Mouse (Mus musculus) MEL (cell line): ENCODE measurements around the gene Rpl31. TPM values are rescaled to one million over a fixed set of nuclear protein-coding genes. Genes with fewer than 3 reads are reported as not detected.

ENCODE experiments used
- DNase-seq: peaks from one replicate; pipeline ENCODE4 v3.0.0; 2011; ENCODE audit warnings: low read depth, low spot score
- H3K27ac ChIP-seq: 2 replicates; pipeline ENCODE4 v1.5.1; 2012; ENCODE audit warnings: low read depth, mild to moderate bottlenecking, control low read depth, low read length, moderate library complexity; ENCODE audit not compliant: control insufficient read depth
- H3K27me3 ChIP-seq, 2 experiments: fragments of 150-350 bp in 1 of 2; sonication (generic) in 1 of 2; 2 replicates each; pipeline ENCODE4 v1.6.1; 2012; ENCODE audit warnings: low read length in 2 of 2, mild to moderate bottlenecking in 2 of 2, improper control_type of control experiment in 1 of 2, moderate library complexity in 1 of 2; ENCODE audit not compliant: insufficient read depth in 2 of 2, control insufficient read depth in 1 of 2
- H3K36me3 ChIP-seq, 2 experiments: 2 replicates each; pipeline ENCODE4 v1.6.1; 2012 to 2014; ENCODE audit warnings: low read length in 2 of 2, improper control_type of control experiment in 1 of 2, inconsistent platforms in 1 of 2, mild to moderate bottlenecking in 1 of 2; ENCODE audit not compliant: insufficient read depth in 2 of 2, control insufficient read depth in 1 of 2
- H3K4me1 ChIP-seq, 2 experiments: fragments of 150-350 bp in 1 of 2; sonication (generic) in 1 of 2; 2 replicates each; pipeline ENCODE4 v1.6.1; 2012; ENCODE audit warnings: low read length in 2 of 2, improper control_type of control experiment in 1 of 2, mild to moderate bottlenecking in 1 of 2; ENCODE audit not compliant: insufficient read depth in 2 of 2, control insufficient read depth in 1 of 2
- H3K4me3 ChIP-seq, 2 experiments: fragments of 150-350 bp in 1 of 2; sonication (generic) in 1 of 2; 2 replicates each; pipeline ENCODE4 v1.5.1; 2012; ENCODE audit warnings: low read depth in 2 of 2, low read length in 2 of 2, mild to moderate bottlenecking in 2 of 2, moderate library complexity in 2 of 2, control low read depth in 1 of 2, improper control_type of control experiment in 1 of 2; ENCODE audit not compliant: control insufficient read depth in 1 of 2, insufficient read depth in 1 of 2
- H3K79me2 ChIP-seq: 2 replicates; pipeline ENCODE4 v1.6.1; 2012; ENCODE audit warnings: mild to moderate bottlenecking, low read length, moderate library complexity; ENCODE audit not compliant: control insufficient read depth, poor library complexity, insufficient read depth
- H3K9ac ChIP-seq: 2 replicates; pipeline ENCODE4 v1.6.1; 2012; ENCODE audit warnings: low read depth, mild to moderate bottlenecking, control low read depth, low read length, moderate library complexity; ENCODE audit not compliant: control insufficient read depth, poor library complexity, severe bottlenecking
- H3K9me3 ChIP-seq: fragments of 150-350 bp; sonication (generic); replicated peaks from 2 replicates; pipeline ENCODE4 v1.6.1; 2012; ENCODE audit warnings: mild to moderate bottlenecking, low read length, improper control_type of control experiment, moderate library complexity; ENCODE audit not compliant: insufficient read depth
- E2F4 ChIP-seq: IDR thresholded peaks from 2 replicates; pipeline ENCODE4 v1.6.1; 2011; ENCODE audit warnings: low read depth, low read length, improper control_type of control experiment, borderline replicate concordance
- ELF1 ChIP-seq: IDR thresholded peaks from 2 replicates; pipeline ENCODE4 v1.6.1; 2014; ENCODE audit warnings: low read depth, mild to moderate bottlenecking, inconsistent platforms, low read length, improper control_type of control experiment, moderate library complexity
- ETS1 ChIP-seq: IDR thresholded peaks from 2 replicates; pipeline ENCODE4 v1.6.1; 2012; ENCODE audit warnings: low read depth, mild to moderate bottlenecking, inconsistent platforms, low read length, improper control_type of control experiment, moderate library complexity
- HCFC1 ChIP-seq: IDR thresholded peaks from 2 replicates; pipeline ENCODE4 v1.6.1; 2012; ENCODE audit warnings: low read depth, mild to moderate bottlenecking, inconsistent platforms, low read length, improper control_type of control experiment, moderate library complexity
- JUND ChIP-seq: IDR thresholded peaks from 2 replicates; pipeline ENCODE4 v1.6.1; 2011; ENCODE audit warnings: low read depth, mild to moderate bottlenecking, improper control_type of control experiment, low read length
- KAT2A ChIP-seq: conservative IDR thresholded peaks from 2 replicates; pipeline ENCODE4 v1.6.1; 2012; ENCODE audit warnings: low read depth, low read length, improper control_type of control experiment, inconsistent platforms
- MAZ ChIP-seq: IDR thresholded peaks from 2 replicates; pipeline ENCODE4 v1.6.1; 2012; ENCODE audit warnings: low read depth, mild to moderate bottlenecking, inconsistent platforms, low read length, improper control_type of control experiment
- MEF2A ChIP-seq: IDR thresholded peaks from 2 replicates; pipeline ENCODE4 v1.6.1; 2014; ENCODE audit warnings: low read depth, mild to moderate bottlenecking, inconsistent platforms, low read length, improper control_type of control experiment; ENCODE audit not compliant: poor library complexity, insufficient replicate concordance, severe bottlenecking; ENCODE audit errors: extremely low read depth
- MXI1 ChIP-seq: IDR thresholded peaks from 2 replicates; pipeline ENCODE4 v1.6.1; 2011; ENCODE audit warnings: mild to moderate bottlenecking, low read depth, low read length, improper control_type of control experiment
- MYC ChIP-seq: IDR thresholded peaks from 2 replicates; pipeline ENCODE4 v1.6.1; 2011; ENCODE audit warnings: low read depth, mild to moderate bottlenecking, low read length, improper control_type of control experiment, moderate library complexity
- NELFE ChIP-seq: IDR thresholded peaks from 2 replicates; pipeline ENCODE4 v1.6.1; 2011; ENCODE audit warnings: low read depth, low read length, improper control_type of control experiment
- POLR2A ChIP-seq, 2 experiments: IDR thresholded peaks; 2 replicates each; pipeline ENCODE4 v1.6.1; 2011 to 2012; ENCODE audit warnings: low read length in 2 of 2, mild to moderate bottlenecking in 2 of 2, control low read depth in 1 of 2, improper control_type of control experiment in 1 of 2, low read depth in 1 of 2, moderate library complexity in 1 of 2; ENCODE audit not compliant: control insufficient read depth in 1 of 2, insufficient read depth in 1 of 2, poor library complexity in 1 of 2
- RAD21 ChIP-seq: IDR thresholded peaks from 2 replicates; pipeline ENCODE4 v1.6.1; 2011; ENCODE audit warnings: mild to moderate bottlenecking, low read depth, low read length, improper control_type of control experiment
- RCOR1 ChIP-seq: IDR thresholded peaks from 2 replicates; pipeline ENCODE4 v1.6.1; 2012; ENCODE audit warnings: low read depth, mild to moderate bottlenecking, inconsistent platforms, low read length, improper control_type of control experiment
- SIN3A ChIP-seq: IDR thresholded peaks from 2 replicates; pipeline ENCODE4 v1.6.1; 2012; ENCODE audit warnings: low read length, improper control_type of control experiment, inconsistent platforms
- SMC3 ChIP-seq: IDR thresholded peaks from 2 replicates; pipeline ENCODE4 v1.6.1; 2011; ENCODE audit warnings: low read depth, low read length, improper control_type of control experiment
- TBP ChIP-seq: IDR thresholded peaks from 2 replicates; pipeline ENCODE4 v1.8.0; 2011; ENCODE audit warnings: low read depth, low read length, improper control_type of control experiment
- TCF12 ChIP-seq: IDR thresholded peaks from 2 replicates; pipeline ENCODE4 v1.6.1; 2014; ENCODE audit warnings: low read depth, mild to moderate bottlenecking, inconsistent platforms, low read length, improper control_type of control experiment, moderate library complexity
- UBTF ChIP-seq: IDR thresholded peaks from 2 replicates; pipeline ENCODE4 v1.6.1; 2012; ENCODE audit warnings: low read depth, mild to moderate bottlenecking, inconsistent platforms, low read length, improper control_type of control experiment, moderate library complexity, borderline replicate concordance; ENCODE audit not compliant: insufficient read depth
- USF1 ChIP-seq: IDR thresholded peaks from 2 replicates; pipeline ENCODE4 v1.6.1; 2014; ENCODE audit warnings: low read depth, mild to moderate bottlenecking, inconsistent platforms, low read length, improper control_type of control experiment, moderate library complexity
- USF2 ChIP-seq, 2 experiments: IDR thresholded peaks; 2 replicates each; pipeline ENCODE4 v1.6.1; 2011 to 2012; ENCODE audit warnings: improper control_type of control experiment in 2 of 2, low read length in 2 of 2, borderline replicate concordance in 1 of 2, inconsistent platforms in 1 of 2, low read depth in 1 of 2, mild to moderate bottlenecking in 1 of 2; ENCODE audit not compliant: insufficient read depth in 1 of 2
- ZC3H11A ChIP-seq: IDR thresholded peaks from 2 replicates; pipeline ENCODE4 v1.6.1; 2012; ENCODE audit warnings: low read depth, mild to moderate bottlenecking, inconsistent platforms, low read length, improper control_type of control experiment
- ZMIZ1 ChIP-seq: IDR thresholded peaks from 2 replicates; pipeline ENCODE4 v1.6.1; 2012; ENCODE audit warnings: low read depth, mild to moderate bottlenecking, inconsistent platforms, low read length, improper control_type of control experiment, moderate library complexity
- ZNF384 ChIP-seq: IDR thresholded peaks from 2 replicates; pipeline ENCODE4 v1.6.1; 2012; ENCODE audit warnings: low read depth, mild to moderate bottlenecking, inconsistent platforms, low read length, improper control_type of control experiment
- polyA plus RNA-seq, 2 experiments: library from polyadenylated mRNA; stranded (reverse) in 1 of 2; unstranded in 1 of 2; fragments of >175 nt in 1 of 2; fragments of >200 nt in 1 of 2; gene quantifications; 2 replicates each; pipeline versions ENCODE4 v1.2.1 to v1.2.4; 2012; ENCODE audit warnings: low replicate concordance in 2 of 2, low read depth in 1 of 2; ENCODE audit not compliant: insufficient read length in 2 of 2, insufficient read depth in 1 of 2, missing spikeins in 1 of 2
- total RNA-seq: library from RNA; depleted of rRNA; stranded (reverse); fragments of 300-350 nt; gene quantifications from 2 replicates; pipeline ENCODE4 v1.2.3, GENCODE M21; 2012; rRNA removed

The Rpl31 gene
- total RNA-seq (2,001 and 2,111 TPM in 2 replicates), polyA plus RNA-seq (100 to 1,000 TPM in 1 of 2 experiments, not detected in 1; 848 TPM)

DNA sequence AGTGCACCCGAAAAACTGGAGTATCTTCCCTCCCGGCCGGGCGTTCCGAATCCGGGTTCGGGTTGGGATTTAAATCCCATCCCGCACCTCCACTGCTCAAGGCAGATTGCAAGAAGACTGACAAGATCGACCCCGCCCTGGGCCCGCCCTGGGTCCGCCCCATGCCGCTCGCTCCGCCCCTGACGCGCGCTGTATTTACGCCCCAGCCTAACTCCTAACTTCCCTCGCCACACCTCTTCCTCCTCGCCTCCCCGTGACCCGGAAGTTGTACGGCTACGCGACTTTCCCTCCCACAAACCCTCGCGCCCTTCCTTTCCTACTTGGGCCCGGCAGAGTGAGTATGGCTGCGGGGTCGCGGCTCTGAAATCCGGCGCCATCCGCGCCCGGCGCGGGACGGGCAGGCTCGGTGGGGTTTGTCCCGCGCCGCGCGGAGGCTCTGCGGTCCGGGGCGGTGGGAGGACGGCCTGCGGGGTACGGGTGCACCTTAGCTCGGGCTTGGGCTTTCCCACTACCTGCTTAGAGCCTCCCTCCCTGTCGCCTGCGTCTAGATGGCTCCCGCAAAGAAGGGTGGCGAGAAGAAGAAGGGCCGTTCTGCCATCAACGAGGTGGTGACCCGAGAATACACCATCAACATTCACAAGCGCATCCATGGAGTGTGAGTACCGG is at the start of gene Rpl31:
Gene Rpl31, plus strand, starts transcription at position 242 of the 666 bp plus-strand sequence.
- TF ChIP-seq POLR2A (IDR thresholded peaks at IDR 0.05; ENCODE audit: control insufficient read depth in 1 of 2, insufficient read depth in 1 of 2, low read depth in 1 of 2, low read length in 2 of 2, poor library complexity in 1 of 2), result peak; percentile 85 to 87; a peak in 3 of 4 replicates
- TF ChIP-seq HCFC1, result peak; percentile 90
- TF ChIP-seq JUND, result no peak
- peak; percentile 81 for TF ChIP-seq ELF1
- TF ChIP-seq ZC3H11A, result no peak
- peak; percentile 74 for TF ChIP-seq TCF12
- TF ChIP-seq ETS1, result peak; percentile 11; the same call in 1 of the 2 replicates
- TF ChIP-seq TBP, result peak; percentile 70; the same call in 1 of the 2 replicates
- TF ChIP-seq ZMIZ1, result peak; percentile 10; the same call in 1 of the 2 replicates
- TF ChIP-seq USF2 (IDR thresholded peaks at IDR 0.05; ENCODE audit: borderline replicate concordance in 1 of 2, insufficient read depth in 1 of 2, low read depth in 1 of 2, low read length in 2 of 2), result no peak
- no peak for TF ChIP-seq MEF2A
- TF ChIP-seq UBTF, result peak; percentile 44; the same call in 1 of the 2 replicates
- TF ChIP-seq RAD21, result no peak
- no peak for TF ChIP-seq SMC3
- 0 out of 2 replicates have a peak, but pooled peaks have one; percentile 44 for TF ChIP-seq RCOR1
- peak; percentile 62; the same call in 1 of the 2 replicates for TF ChIP-seq MAZ
- peak; percentile 76 for TF ChIP-seq USF1
- TF ChIP-seq NELFE, result peak; percentile 93
- no peak for TF ChIP-seq ZNF384
- peak; percentile 81 for TF ChIP-seq KAT2A
- TF ChIP-seq SIN3A, result no peak; the same call in none of the 2 replicates
- TF ChIP-seq MXI1, result peak; percentile 31
- no peak for TF ChIP-seq E2F4
- TF ChIP-seq MYC, result 0 out of 2 replicates have a peak, but pooled peaks have one; percentile 37
- H3K79me2 ChIP-seq, result peaks cover 25% of the 10 kb centered on the region
- H3K4me1 ChIP-seq, result peaks cover 2 to 21% of the 10 kb centered on the region in 2 experiments; a peak in 2 of 4 replicates
- no peaks in the 10 kb centered on the region for H3K9me3 ChIP-seq
- H3K27ac ChIP-seq, result peak within 1 kb of the TSS; percentile 81
- no peaks in the 10 kb centered on the region for H3K27me3 ChIP-seq
- H3K9ac ChIP-seq, result peak within 1 kb of the TSS; percentile 98
- H3K4me3 ChIP-seq, result peak within 1 kb of the TSS; percentile 97 to 98
- peaks cover 25 to 26% of the 10 kb centered on the region in 2 experiments for H3K36me3 ChIP-seq
- peak; percentile 96 for DNase-seq
